Mouse (Mus musculus) natural killer cell, adult 2 months (primary cell): ENCODE measurements around the gene Ablim1.

Experiments used
- DNase-seq, 2 experiments: peaks; one replicate each; pipeline ENCODE4 v3.0.0; 2022; ENCODE audit warnings: low spot score in 2 of 2

The Ablim1 gene

GRCm38 (mm10) chr19:57264296-57264947, 50.3 kb downstream of the Ablim1 start:
- DNase-seq, result no peak

DNA sequence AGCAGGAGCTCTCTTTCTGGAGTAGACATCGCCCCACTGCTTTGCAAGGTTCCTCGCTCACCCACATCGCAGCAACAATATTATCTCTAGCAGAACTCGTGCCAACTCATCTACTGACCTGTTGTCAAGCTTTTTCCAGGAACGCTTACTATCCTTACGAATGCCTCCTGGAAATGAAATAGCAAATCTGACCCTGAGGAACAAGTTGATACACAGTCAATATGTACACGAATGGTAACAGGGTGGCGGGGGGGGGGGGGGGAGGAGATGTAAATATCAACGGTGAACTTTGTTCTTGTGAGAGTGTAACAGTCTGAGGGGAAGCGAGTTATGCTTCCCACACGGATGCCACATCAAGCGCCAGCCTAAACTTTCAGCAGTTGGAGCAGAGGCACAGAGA, 56.9 kb downstream of the Ablim1 start:
- no peak for DNase-seq

DNA sequence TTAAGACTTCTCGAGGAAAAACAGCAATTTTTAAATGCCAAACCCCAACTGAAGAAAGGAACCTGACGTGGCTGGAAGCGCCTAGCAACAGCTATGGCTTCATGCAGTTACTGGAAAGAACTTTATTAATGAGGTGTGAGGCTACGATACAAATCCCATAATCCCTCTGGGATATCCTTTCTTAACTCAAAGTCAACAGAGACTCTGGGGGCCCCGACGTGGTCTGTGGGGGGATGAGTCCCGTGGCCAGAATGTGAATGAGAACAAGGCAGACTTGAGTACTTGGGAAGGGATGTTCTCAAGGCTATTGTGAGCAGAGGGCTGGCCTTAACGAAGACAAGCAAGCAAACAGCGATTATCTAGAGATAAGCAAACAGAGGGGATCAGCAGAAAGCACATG, 58.1 kb downstream of the Ablim1 start:
- DNase-seq, result no peak

DNA sequence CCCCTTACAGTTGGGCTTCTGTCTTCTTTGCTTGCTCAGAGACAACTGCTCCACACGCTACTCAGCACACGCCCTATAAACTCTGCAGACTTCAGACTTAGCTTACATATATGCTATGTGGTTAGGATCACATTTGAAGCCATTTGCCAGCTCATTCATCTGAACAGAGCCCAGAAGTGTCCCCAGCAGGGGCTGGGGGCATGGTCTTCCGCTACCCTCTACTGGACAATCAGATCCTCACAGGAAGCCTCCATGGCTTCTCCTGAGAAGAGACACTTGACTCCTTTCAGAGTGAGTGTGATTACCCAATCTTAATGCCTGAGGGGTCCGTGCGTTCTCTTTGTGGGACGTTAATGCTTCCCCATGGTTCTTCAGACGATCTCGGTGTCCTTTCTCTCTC, 59.6 kb downstream of the Ablim1 start:
- no peak for DNase-seq

GRCm38 (mm10) chr19:57252692-57253448, 61.8 kb downstream of the Ablim1 start:
- DNase-seq, result no peak

DNA sequence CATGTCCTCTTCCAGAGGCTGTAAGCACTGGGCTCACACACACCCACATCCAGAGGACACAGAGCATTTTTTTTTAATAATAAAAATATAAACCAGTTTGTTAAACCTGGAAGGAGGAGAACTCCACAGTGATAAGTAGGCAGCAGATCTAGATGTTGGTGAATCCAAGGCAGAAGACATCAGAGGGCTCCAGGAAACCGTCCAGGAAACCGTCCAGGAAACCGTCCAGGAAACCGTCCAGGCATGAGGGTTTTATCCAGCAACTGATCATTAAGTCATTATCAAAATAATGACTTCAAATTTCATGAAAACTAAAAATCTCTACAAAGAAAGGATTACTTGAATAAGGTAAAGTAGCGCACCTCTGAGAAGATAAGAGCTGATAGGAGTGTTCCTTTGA, 65.9 kb downstream of the Ablim1 start:
- no peak for DNase-seq

DNA sequence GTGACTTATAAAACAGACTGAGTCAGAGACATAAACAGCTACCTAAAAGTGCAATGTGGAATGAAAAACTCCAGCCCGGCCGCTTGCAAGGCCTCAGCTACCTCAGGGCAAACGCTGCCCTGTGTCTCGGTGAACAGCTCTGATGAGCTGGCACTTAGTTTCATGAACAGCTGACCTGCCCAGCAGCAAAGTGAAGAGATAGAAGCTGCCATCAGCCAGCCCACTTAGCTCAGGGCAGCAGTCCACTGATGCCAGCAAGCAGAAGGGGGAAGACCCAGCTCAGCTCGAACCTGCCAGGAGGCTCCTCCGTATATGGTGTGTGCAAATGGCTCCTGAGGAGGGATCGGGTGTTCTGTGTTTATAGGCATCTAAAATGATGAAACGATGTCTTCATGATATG, 67.5 kb downstream of the Ablim1 start:
- DNase-seq, result no peak

GRCm38 (mm10) chr19:57244281-57244680, 70.4 kb downstream of the Ablim1 start:
- no peak for DNase-seq

DNA sequence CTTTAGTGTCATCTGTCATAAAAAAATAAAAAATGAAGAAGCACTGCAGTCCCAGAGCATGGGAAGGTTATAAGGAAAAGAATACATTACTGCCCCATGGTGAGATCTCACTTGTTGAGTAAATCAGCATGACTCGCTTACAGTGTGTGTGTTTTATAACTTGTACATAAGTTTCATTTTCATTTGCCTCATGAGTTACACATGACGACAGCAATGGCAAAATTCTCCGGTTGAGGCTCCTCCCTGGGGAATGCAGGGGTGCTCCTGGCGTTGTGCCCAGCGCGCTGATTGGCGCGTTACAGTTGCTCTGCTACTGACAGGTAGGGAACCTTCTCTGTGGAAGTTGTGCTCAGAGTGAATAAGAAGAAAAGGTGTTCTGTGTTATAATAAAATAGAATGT, 71.1 kb downstream of the Ablim1 start:
- peak in 1 of 2 experiments; percentile 49 for DNase-seq

DNA sequence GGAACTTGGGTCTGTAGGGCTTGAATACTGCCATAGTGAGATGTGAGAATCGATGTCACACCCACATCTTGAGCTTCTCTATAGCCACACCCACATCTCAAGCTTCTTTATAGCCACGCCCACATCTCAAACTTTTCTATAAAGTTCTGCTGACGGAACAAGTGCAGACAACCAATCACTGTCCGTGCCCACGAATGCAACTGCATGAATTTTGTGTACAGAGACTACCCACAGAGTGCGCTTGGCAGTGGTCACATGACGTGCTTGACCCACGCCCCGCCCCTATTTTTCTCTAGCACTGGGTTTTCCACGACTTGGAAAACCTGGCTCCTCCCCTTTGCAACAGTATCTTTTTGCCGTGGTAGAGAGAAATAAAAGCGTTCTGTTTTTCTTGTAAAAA, 71.5 kb downstream of the Ablim1 start:
- peak in 1 of 2 experiments; percentile 20 for DNase-seq

- DNase-seq, result no peak
Measured at GRCm38 (mm10) chr19:57241363-57242192, 73.1 kb downstream of the Ablim1 start.

- no peak for DNase-seq
Measured at GRCm38 (mm10) chr19:57240259-57240658, 74.5 kb downstream of the Ablim1 start.

DNA sequence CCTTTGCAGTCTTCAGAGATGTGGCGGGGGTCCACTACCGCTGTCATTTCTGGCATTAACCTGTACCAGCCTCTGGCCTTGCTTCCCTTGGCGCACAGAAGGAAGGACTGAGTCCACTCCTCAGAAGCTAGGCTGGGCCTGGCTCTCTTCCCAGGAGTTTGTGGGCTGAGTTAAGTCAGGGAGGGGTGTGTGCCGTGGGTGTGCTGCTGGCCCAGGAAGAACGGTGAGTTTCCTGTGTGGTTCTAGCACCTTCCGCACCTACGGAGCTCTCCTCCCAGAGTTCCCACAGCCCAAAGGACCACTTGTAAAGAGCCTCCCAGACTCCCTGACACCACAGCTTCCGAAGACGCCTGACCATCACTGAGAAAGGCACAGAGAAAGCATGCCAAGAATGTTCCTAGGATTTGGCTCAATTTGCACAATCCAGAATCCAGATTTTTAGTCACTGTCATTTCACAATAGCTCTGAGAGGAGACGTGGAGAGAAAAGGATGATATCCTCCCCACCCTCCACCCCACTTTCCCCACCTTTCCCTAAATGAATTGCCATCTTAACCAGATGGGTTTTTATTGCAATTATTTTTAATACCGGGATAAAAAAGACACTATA, 75.4 kb downstream of the Ablim1 start:
- DNase-seq, result no peak

DNA sequence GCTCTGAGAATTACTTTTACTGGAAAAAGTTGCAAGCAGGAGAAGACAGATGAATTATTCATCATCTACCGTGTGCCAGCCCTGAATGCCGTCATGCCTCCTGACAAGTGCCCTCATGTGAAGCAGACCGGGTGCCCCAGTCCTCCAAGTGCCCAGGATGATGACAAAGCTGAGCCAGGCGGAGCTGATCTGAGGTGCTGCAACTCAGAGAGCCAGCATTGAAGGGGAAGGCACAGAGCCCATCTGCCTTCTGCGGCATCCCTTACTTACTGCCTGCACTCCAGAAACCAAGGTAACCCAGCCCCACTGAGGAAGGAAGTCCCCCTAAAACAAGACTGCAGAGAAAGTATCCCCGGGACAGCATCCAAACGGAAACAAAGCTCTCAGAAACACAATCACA, 76.3 kb downstream of the Ablim1 start:
- no peak for DNase-seq

- no peak for DNase-seq
Measured at GRCm38 (mm10) chr19:57237534-57237933, 77.2 kb downstream of the Ablim1 start.

DNA sequence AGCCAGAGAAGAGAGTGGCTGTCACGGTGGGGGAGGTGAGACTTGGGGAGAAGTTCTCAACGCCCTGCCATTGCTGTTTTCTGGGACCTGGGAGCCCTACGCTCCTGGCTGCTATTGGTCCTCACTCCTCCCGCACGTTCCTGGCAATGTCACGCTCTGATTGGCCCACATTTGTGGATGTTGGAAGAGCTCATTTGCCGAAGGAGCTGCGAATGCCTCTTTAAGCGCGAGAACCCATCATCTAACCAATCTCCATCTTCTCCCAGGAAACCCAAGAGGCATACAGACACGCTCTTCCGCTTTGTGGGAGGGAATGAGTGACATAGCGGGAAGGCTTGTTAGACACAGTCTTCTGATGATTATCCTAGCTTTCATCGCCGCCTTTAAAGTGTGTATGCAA, 78.1 kb downstream of the Ablim1 start:
- DNase-seq, result no peak

- DNase-seq, result no peak
Measured at GRCm38 (mm10) chr19:57235931-57236330, 78.8 kb downstream of the Ablim1 start.

- DNase-seq, result no peak
Measured at GRCm38 (mm10) chr19:57230996-57231395, 83.7 kb downstream of the Ablim1 start.

DNA sequence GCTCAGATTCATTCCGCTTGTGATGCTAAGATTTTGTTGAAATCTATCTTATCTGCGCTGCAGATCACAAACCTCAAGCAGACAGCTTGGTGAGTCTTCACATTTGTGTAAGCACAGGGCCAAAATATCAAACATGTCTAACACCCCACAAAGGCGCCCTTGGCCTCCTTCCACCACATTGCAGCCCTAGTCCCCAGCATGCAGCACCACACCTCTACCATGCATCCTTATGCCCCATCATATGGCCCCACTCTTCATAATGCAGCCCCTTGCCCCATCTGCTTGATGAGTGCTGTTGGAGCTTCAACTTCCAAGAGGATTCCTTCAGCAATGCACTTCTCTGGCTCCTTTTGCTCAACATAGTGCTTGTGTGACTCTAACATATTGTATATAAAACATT, 85.6 kb downstream of the Ablim1 start:
- no peak for DNase-seq

GRCm38 (mm10) chr19:57228576-57228975, 86.1 kb downstream of the Ablim1 start:
- no peak for DNase-seq

DNA sequence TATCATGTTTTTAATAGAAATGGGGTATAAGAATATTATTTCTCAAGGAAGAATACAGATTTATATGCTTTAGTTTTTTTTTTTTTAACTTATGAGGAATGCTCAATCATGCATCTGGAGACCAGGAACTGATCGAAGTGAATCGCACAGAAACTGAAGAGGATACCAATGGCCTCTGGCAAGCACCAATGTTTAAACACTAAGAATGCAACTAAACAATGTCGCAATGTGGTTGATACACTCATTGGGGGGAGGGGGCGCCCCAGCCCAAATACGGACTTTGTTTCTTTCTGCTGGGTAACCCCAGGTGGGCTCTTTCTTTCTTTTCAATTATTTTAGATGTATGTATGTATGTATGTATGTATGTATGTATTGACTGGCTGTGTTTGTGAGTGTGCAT, 90.3 kb downstream of the Ablim1 start:
- no peak for DNase-seq

GRCm38 (mm10) chr19:57223686-57224085, 91.0 kb downstream of the Ablim1 start:
- no peak for DNase-seq
